Mouse (Mus musculus): ENCODE measurements at regions not wholly inside any gene's neighbourhood (a gene's known extent, or its start where the extent isn't known, plus 50 kb on each side); places are given as distances from the start of the nearest gene placed in this dataset.

DNA sequence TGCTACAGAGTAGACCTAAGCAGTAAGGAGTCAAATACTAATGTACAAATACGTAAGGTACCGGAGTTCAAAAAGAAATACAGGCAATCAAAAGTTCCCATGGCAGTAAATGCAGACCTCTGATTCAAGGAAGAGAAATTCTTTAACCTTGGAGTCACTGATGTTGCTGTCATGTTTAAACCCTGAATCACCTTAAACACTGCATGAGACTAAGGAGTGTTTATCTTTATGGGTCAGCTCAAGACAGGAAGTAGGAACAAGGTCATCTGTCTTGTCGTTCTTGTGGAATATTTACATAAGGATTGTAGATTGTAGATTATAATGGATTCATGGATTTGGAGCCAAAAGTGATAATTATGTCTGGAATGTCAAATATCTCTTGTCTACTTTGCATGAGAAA lies 1708.7 kb upstream of the Slc10a2 start:
- DNase-seq, result no peak

DNA sequence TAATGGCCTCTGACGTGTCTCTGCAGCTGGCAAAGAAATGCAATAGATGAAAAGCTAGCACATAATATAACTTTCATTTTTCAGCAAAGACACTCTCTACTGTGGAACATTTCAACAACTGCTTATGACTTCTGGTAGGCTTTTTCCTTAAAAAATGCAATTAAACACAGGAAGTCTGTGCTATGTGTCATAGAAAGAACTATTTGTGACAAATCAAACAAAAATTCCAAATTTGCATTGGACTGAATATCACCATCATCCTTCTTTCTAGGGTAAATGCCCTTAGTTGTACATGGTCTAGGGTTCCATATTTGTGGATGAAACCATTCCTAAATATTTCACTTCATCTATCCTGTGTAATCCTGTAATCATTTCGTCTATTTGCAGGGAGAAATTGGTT lies 1702.0 kb upstream of the Slc10a2 start:
- no peak for DNase-seq

DNA sequence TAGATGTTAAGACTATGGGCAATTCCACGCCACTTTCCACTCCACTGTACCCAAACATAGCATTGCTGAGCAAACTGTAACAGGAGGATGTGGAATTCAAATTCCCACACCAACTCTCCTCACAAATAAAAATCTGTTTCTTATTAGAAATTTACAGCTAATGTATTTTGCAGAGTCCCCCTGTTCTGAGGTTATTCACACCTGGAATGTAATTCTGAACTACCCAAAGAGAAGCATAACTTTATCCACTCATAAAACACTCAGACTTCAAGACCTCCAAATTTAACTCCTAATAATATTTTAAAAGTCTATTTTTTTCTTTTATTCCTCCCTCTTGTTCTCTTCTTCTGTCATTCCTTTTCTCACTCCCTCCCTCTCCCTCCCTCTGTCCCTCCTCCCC lies 1698.0 kb upstream of the Slc10a2 start:
- DNase-seq, result no peak

DNA sequence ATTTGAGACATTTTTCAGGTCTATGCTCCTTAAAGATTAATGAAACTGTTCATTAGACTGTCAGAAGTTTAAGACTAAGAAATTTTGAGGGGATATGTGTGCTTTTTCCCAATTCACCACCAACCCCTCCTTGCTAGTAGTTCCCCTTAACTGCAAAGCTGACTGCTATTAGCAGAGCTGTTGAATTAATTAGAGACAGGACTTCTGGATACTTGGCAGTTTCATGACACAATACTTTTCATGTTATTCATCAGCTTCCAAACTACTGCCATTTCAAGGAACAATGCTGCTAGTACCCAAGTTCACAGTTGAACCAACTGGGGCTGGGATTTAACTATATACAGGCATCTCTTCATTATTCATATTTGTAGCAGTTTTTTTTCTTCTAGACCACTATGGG lies 1695.9 kb upstream of the Slc10a2 start:
- DNase-seq, result no peak

DNA sequence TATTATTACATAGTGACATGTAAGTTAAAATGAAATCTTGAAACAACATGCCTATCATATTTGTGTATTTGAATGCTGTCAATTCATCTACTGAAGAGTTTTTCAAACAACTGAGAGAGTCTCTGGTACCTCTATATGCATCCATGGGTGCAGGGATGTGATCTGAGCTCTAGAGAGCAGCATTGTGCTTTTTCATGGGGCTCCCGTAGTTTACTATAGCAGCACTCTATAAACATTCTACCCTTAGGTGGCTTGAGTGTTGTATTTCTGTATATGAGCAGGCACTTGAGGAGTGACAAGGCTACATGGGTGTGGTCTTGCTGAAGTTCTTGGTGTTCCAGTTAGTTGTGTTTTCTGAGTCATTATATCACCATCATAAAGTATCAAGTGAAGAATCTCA lies 1683.9 kb upstream of the Slc10a2 start:
- DNase-seq, result no peak

DNA sequence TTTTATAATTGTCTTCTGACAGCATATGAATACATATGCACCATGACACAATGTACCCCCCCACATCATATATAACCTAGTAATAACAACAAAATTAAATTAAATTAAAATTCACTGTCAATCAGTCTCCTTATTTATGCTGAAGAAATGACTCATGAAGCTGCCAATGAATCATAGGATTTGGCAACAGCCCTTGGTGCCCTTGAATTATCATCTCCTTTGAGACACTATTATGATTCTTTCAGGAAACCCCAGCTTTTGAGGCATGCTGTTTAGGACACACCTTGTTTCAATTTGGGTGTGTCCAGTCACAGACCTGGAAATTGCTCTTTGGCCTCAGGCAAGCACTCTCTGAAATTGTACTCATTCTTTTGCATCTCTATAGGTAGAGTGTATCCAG lies 1675.8 kb upstream of the Slc10a2 start:
- no peak for DNase-seq

DNA sequence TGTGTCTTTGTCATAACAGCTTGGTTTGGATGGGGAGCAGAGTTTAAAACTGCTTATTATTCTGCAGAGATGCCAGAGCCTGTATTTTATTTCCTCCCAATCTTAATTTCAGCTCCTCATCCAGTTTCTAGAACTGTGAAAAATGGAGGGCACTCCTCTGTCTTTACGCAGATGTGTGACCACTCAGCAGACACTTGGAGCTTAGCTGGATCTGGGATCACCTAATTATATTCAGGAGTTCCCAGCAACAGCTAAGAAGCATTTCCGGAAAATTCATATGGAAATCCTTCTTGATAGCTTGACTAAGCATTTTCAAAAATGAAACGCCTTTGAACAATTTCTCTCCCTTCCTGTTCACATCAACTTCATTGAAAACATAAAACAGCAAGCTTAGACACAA lies 1670.0 kb upstream of the Slc10a2 start:
- DNase-seq, result no peak

DNA sequence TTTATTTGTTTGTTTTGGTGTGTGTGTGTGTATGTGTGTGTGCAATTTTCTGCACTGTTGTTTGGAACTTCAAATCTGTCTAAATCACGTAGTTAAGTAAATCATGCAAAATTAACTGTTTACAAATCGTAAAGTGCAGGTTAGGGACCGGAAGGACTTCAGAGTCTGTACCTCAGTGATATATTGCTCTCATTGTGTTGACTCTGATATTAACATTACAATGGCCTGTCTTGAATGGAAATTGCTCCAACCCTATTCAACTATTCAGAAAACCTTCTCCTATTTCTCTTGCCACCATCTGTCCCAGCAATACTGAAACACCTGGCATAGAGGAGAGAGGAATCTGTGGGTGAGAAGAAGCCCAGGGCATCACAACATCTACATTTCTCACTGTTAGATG lies 1624.4 kb upstream of the Slc10a2 start:
- no peak for DNase-seq

DNA sequence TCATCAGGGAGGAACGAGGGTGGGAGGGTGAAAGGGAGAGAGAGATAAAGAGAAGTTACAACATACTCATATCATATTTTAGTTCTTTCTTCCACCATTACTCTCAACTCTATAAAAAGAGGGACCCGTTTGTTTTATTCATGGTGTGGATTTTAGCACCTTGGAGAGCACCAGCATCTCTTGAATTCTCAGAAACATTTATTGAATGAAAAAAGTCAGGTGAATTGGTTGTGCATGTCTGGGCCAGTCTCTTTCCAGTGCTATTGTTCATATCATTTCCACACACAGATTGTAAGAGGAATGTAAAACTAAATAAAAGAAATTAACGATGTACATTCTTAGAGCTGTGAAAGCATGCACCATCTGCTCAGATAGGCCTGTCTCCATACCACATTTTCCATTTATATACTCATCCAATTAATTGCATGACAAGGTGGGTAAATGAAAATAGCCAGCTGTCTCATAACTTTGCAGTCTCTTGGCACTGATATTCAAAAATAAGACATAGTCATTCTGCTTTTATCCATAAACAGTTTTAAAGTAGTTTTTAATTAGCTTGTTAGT lies 1603.8 kb upstream of the Slc10a2 start:
- DNase-seq, result no peak

DNA sequence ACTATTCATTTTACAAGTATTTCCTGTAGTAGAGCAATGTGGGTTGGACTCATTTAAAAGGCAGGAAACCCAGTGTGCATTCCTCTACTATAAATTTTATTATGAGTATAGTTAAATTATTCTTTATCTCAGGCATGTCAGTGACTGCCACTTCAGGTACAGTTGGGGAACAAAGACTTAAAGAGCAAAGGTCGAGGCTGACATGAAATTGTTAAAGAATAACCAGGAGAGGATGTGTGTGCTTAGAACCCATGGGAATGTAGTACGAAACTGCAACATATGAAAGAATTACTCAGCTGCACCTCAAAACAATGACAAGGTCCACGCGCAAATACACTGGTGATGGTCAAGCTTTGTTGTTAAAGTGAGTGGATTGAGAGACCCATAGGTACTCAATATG lies 1583.4 kb upstream of the Slc10a2 start:
- no peak for DNase-seq

DNA sequence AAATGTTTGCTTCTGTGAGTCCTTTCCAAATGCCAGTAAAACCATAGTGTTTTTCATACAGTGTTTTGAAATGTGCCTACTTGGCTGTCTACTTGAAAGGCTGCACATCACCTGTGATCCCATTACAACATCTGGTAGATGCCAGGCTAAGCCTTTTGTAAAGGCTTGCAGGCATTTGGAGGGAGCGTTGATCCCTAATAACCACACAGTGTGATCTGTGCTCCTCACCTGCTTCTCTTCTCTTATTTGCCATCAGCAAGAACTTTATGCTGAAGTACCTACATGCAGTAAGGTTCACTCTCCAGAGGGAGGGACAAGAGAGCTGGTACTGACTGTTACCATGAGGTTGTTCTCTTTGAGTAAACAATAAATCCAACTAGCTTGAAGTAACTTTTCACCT lies 1553.7 kb upstream of the Slc10a2 start:
- no peak for DNase-seq

DNA sequence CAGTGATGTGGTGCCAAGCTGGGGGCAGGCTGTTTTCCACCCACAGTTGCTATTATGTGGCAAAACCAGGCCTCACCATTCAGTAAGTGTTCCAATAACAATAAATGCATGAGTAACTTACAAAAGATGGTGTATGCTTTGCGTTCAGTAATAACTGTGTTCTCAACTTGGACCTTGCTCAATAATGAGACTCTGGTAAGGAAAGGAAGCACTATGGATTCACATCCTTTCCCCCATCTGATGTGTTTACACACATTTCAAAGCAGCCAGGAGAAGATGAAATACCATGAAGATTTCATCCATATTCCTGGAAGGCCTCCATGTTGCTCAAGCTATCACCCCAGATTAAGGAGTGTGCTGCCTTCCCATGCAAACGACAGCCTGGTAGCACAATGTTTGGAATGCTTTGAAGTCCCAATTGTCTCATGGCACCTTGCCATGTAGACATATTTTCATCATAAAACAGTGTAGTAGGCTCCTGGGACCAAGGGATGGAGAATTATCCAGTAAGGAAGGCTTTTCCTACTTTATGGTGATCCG lies 1552.4 kb upstream of the Slc10a2 start:
- no peak for DNase-seq

DNA sequence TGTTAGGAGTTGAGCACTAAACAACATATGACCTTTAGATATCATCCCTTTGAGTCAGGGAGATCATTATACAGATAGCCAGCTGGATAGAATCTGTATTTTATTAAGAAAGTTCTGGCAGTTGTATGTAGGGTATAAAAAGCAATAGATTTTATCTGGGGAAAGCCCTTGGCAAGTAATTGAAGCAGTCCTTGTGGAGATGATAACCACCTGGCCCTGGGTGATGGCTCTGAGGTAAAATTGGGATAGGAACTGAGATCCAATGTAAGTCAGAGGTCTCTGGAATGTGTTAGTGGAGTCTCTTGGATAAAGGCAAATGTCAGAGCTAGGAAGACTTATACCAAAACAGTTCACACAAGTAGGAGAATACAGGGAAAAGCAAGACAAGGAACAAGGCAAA lies 1547.0 kb upstream of the Slc10a2 start:
- no peak for DNase-seq

DNA sequence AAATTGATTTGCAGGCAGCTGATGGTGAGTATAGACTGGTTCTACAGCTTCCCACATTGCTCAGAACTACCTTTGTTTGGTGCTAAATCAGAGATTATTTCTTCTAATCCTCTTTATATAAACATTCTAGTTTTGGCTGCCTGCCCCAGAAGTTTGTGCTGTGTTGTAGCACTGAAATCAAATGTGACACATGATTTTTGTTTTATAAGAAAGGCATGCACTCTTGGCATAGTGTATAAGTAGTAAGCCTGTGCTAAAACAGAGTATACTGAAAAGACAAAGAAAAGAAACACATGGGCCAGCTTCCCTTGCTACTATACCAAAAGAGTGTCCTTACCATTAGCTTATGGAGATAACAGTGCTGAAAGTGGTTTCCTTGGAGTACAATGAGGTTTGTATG lies 1542.9 kb upstream of the Slc10a2 start:
- DNase-seq, result no peak

DNA sequence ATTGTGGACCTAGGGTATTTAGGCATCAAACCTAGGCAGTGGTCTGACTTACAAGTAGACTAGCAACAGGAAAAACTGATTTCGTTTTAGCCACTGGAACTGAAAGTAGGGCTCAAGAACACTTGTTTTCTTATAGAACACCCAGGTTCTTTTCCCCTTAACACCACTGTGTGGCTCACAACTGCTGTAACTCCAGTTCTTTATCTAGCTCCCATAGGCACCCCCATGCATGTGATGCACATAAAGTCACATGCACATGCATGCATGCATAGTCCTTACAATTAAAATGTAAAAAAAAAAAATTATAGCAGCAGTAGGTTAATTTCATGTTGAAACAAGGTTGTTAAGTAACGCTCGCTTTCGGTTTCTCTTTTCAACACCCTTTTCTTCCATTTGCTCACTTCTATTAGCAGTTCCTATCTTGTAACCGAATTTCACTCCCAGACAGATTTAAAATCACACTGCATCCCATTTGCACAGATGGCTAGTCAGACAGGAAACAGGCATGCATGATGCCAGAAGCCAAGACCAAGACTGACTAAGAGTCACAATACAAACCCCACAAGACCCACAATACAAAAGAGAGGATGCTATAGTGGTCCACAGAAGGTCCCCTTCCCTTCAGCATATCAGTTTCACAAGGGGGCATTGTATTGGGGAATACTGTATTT lies 1540.3 kb upstream of the Slc10a2 start:
- DNase-seq, result no peak

DNA sequence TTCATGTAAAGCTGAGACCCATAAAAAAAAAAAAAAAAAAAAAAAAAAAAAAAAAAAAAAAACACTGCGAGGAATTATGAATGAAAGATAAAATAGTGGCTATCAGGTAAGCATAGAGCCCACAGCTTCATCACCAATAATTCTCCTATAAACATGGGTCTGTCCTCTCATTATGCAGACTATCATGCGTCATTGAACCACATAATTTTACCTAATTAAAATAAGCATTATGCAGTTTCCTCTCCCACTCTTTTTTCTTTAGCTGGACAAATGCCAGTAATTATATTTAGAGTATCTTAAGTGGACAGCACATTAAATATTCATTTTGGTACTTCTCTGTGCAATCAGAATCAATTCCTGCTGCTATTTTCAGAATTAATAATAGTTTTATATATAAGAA lies 1539.2 kb upstream of the Slc10a2 start:
- no peak for DNase-seq

DNA sequence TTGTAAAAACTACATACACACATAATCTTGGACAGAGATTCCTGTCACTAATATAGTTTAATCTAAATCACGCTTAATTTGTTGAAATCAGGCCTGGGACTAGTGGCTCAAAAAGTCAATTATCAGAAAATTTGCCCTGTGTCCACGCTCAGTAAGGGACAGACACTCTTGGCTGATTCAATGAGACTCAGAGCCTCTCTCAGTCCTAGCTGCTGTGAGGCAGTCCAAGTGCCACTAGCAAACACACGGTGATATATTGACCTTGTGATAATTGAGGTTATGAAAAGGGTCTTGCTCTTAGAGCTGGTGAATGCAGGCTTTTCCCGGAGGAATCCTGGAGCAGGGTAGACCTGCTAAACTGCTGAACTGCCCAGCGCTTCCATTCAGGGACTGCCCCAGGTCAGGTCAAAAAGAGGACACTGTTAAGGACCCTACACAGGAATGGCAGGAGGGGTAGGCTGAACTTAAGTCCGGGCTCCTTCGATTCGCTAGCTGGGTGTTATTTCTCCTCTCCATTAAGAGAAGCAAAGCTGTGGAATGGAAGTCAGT lies 1521.9 kb upstream of the Slc10a2 start:
- DNase-seq, result no peak

DNA sequence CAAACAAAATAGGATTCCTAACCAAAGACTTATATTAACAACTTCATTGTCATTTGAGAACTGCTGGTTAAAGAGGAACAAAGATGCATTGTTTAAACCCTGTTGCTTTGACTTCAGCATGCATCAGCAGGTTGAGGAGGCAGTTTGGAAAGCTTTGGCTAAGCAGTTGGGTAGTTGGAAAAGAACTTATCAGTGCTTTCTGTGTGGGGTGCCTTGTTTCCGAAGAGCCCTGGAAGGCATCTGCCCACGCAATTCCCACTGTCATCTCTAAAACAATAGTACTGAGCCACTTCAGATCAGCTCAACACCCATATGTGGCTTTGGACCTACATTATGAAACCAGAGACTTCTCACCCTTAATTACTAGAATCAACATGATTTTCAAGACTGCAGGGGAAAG lies 1503.7 kb upstream of the Slc10a2 start:
- no peak for DNase-seq

DNA sequence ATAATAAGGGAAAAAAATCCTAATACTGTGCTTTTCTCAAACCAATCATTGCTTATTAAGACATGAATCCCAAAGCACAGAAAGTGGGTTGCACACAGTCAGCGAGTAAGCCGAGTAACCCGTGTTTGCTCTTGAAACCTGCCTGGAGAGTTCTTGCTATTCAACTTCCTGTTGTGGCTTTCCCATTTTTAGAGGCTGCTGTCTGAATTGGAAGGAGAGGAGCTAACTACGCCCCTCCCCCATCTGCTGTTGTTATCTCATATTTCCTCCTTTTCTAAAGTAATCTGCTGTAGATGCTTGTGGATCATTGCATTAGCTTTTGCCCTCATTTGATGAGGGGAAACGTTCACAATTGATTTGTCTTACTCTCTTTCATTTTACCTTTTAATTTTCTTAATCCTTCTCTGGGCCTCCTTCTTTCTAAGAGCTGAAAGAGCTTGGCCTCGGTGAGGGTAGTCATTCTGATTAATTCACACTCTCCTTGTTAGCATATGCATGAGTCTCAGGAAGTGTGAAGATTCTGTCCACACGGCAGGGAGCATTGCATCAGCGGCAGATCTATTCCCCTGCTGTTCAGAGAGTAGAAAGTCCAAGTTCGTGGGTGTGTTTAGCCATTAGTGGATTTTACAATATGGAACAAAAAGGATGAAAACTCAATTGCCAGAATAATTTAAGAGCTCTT lies 1501.8 kb upstream of the Slc10a2 start:
- DNase-seq, result no peak

DNA sequence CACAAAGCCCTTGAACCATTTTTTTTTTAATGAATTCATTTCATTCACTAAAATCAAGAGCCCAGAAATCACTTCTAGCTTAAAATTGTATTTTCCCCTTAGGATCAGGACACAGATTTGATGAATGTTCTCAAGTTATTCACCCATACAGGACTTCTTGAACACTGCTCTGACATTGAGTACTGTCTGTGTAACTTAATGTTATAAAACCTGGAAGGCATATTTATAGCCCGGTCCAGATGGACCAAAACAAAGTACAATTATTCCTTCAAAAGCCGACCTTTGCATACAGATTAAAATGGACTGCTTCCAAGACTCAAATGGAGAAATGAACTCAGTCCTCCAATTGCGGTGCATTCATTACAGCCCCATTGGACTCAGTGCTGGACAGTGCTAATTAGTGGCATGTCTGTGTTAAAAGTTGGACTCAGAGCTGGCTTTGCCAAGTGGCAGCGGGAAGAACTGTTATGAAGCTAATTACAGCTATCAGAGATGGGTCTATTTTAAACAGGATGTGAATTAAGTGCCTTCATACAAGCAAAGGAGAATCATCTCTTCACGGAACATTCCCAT lies 1499.2 kb upstream of the Slc10a2 start:
- DNase-seq, result no peak

DNA sequence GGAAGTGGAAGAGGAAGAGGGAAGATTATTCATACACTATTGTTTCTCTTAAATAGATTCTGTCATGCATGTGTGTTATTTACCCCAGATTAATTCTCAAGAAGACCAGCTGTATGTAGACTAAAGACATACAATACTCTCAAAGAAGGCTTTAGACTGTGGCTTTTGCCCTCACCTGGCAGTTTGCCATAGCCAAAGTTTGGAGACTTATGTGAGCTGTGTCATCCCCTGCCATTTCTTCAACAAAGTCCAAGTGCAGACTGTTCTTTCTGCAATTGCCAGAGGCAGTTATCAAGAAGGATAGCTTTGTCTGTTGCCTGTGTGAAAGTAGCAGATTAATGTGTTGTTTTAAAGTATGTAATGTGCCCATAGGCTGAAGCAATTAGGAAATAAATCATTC lies 1485.0 kb upstream of the Slc10a2 start:
- no peak for DNase-seq

DNA sequence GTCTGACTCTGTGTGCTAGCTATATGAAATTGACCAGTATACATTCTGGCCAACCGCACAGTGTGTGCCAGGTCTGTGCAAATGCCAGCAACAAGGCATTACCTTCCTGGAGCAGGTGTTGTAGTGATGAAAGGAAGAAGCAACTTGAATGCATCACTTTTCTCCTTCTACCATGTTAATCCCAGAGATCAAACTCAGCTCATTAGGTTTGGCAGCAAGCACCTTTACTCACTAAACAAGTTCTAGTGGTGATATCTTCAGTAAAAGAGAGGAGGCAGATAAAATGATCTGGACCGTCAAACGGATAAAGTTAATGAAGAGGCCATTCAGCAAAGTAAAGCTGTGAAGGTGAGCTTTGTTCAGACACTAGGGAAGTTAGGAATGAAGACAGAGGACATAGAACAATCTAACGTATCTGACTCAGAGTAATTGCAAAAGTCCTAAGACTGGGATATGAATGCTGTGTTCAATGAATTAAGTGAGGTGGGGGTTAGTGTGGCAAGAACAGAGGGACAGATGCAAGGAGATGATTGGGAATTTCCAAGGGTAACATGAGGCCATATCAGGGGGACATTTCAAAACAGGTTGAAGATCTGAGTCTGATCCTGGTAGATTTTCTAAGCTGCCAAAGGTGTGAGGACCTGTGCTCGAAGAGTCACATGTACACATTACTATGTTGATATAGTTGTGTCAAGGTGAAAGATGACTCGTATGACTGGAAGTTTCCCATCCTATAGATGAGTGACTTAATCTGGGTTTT lies 1478.4 kb upstream of the Slc10a2 start:
- no peak for DNase-seq

DNA sequence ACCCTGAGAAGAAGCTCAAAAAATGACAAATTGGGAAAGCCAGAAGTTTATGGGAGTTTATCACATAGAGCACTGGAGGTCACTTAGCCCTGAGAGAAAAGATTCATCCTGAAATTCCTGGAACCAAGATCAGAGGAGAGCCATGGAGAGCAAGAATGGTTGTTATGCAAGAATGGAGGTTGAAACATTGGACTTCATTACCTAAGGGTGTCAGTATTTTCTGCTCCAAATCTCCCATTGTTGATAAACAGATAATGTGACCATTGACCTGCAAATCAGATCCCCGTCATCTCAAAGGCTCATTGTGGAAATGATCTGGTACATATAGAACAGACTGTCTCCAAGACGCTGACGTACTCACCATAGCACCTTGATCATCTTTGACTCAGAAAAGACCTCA lies 1477.6 kb upstream of the Slc10a2 start:
- DNase-seq, result no peak
